Mouse (Mus musculus) MEL (cell line): ENCODE data around the gene Gm17402. TPM values are rescaled to one million over a fixed set of nuclear protein-coding genes. Genes with fewer than 3 reads are reported as not detected.

Source experiments
- DNase-seq: peaks from one replicate; pipeline ENCODE4 v3.0.0; 2011; ENCODE audit warnings: low read depth, low spot score
- H3K27ac ChIP-seq: 2 replicates; pipeline ENCODE4 v1.5.1; 2012; ENCODE audit warnings: low read depth, mild to moderate bottlenecking, control low read depth, low read length, moderate library complexity; ENCODE audit not compliant: control insufficient read depth
- H3K27me3 ChIP-seq, 2 experiments: fragments of 150-350 bp in 1 of 2; sonication (generic) in 1 of 2; 2 replicates each; pipeline ENCODE4 v1.6.1; 2012; ENCODE audit warnings: low read length in 2 of 2, mild to moderate bottlenecking in 2 of 2, improper control_type of control experiment in 1 of 2, moderate library complexity in 1 of 2; ENCODE audit not compliant: insufficient read depth in 2 of 2, control insufficient read depth in 1 of 2
- H3K36me3 ChIP-seq, 2 experiments: 2 replicates each; pipeline ENCODE4 v1.6.1; 2012 to 2014; ENCODE audit warnings: low read length in 2 of 2, improper control_type of control experiment in 1 of 2, inconsistent platforms in 1 of 2, mild to moderate bottlenecking in 1 of 2; ENCODE audit not compliant: insufficient read depth in 2 of 2, control insufficient read depth in 1 of 2
- H3K4me1 ChIP-seq, 2 experiments: fragments of 150-350 bp in 1 of 2; sonication (generic) in 1 of 2; 2 replicates each; pipeline ENCODE4 v1.6.1; 2012; ENCODE audit warnings: low read length in 2 of 2, improper control_type of control experiment in 1 of 2, mild to moderate bottlenecking in 1 of 2; ENCODE audit not compliant: insufficient read depth in 2 of 2, control insufficient read depth in 1 of 2
- H3K4me3 ChIP-seq, 2 experiments: fragments of 150-350 bp in 1 of 2; sonication (generic) in 1 of 2; 2 replicates each; pipeline ENCODE4 v1.5.1; 2012; ENCODE audit warnings: low read depth in 2 of 2, low read length in 2 of 2, mild to moderate bottlenecking in 2 of 2, moderate library complexity in 2 of 2, control low read depth in 1 of 2, improper control_type of control experiment in 1 of 2; ENCODE audit not compliant: control insufficient read depth in 1 of 2, insufficient read depth in 1 of 2
- H3K79me2 ChIP-seq: 2 replicates; pipeline ENCODE4 v1.6.1; 2012; ENCODE audit warnings: mild to moderate bottlenecking, low read length, moderate library complexity; ENCODE audit not compliant: control insufficient read depth, poor library complexity, insufficient read depth
- H3K9ac ChIP-seq: 2 replicates; pipeline ENCODE4 v1.6.1; 2012; ENCODE audit warnings: low read depth, mild to moderate bottlenecking, control low read depth, low read length, moderate library complexity; ENCODE audit not compliant: control insufficient read depth, poor library complexity, severe bottlenecking
- H3K9me3 ChIP-seq: fragments of 150-350 bp; sonication (generic); replicated peaks from 2 replicates; pipeline ENCODE4 v1.6.1; 2012; ENCODE audit warnings: mild to moderate bottlenecking, low read length, improper control_type of control experiment, moderate library complexity; ENCODE audit not compliant: insufficient read depth
- CHD2 ChIP-seq: IDR thresholded peaks from 2 replicates; pipeline ENCODE4 v1.6.1; 2011; ENCODE audit warnings: low read length, improper control_type of control experiment
- CTCF ChIP-seq, 3 experiments: IDR thresholded peaks in 2 of 3; conservative IDR thresholded peaks in 1 of 3; 2 replicates each; pipeline ENCODE4 v1.5.1; 2011 to 2012; ENCODE audit warnings: low read length in 3 of 3, low read depth in 2 of 3, mild to moderate bottlenecking in 2 of 3, improper control_type of control experiment in 1 of 3, inconsistent platforms in 1 of 3, mixed read lengths in 1 of 3, moderate library complexity in 1 of 3; ENCODE audit not compliant: control insufficient read depth in 1 of 3, insufficient read depth in 1 of 3, poor library complexity in 1 of 3, severe bottlenecking in 1 of 3
- E2F4 ChIP-seq: IDR thresholded peaks from 2 replicates; pipeline ENCODE4 v1.6.1; 2011; ENCODE audit warnings: low read depth, low read length, improper control_type of control experiment, borderline replicate concordance
- ETS1 ChIP-seq: IDR thresholded peaks from 2 replicates; pipeline ENCODE4 v1.6.1; 2012; ENCODE audit warnings: low read depth, mild to moderate bottlenecking, inconsistent platforms, low read length, improper control_type of control experiment, moderate library complexity
- GATA1 ChIP-seq: IDR thresholded peaks from 2 replicates; pipeline ENCODE4 v1.6.1; 2011; ENCODE audit warnings: low read depth, low read length, improper control_type of control experiment
- HCFC1 ChIP-seq: IDR thresholded peaks from 2 replicates; pipeline ENCODE4 v1.6.1; 2012; ENCODE audit warnings: low read depth, mild to moderate bottlenecking, inconsistent platforms, low read length, improper control_type of control experiment, moderate library complexity
- JUND ChIP-seq: IDR thresholded peaks from 2 replicates; pipeline ENCODE4 v1.6.1; 2011; ENCODE audit warnings: low read depth, mild to moderate bottlenecking, improper control_type of control experiment, low read length
- MXI1 ChIP-seq: IDR thresholded peaks from 2 replicates; pipeline ENCODE4 v1.6.1; 2011; ENCODE audit warnings: mild to moderate bottlenecking, low read depth, low read length, improper control_type of control experiment
- MYB ChIP-seq: IDR thresholded peaks from 2 replicates; pipeline ENCODE4 v1.6.1; 2011; ENCODE audit warnings: mild to moderate bottlenecking, low read depth, low read length, improper control_type of control experiment
- MYC ChIP-seq: IDR thresholded peaks from 2 replicates; pipeline ENCODE4 v1.6.1; 2011; ENCODE audit warnings: low read depth, mild to moderate bottlenecking, low read length, improper control_type of control experiment, moderate library complexity
- NRF1 ChIP-seq: IDR thresholded peaks from 2 replicates; pipeline ENCODE4 v1.6.1; 2014; ENCODE audit warnings: low read depth, mild to moderate bottlenecking, inconsistent platforms, low read length, improper control_type of control experiment, moderate library complexity; ENCODE audit not compliant: poor library complexity, insufficient read depth, severe bottlenecking
- POLR2AphosphoS5 ChIP-seq: IDR thresholded peaks from 2 replicates; pipeline ENCODE4 v1.6.1; 2012; ENCODE audit warnings: low read depth, borderline replicate concordance, mild to moderate bottlenecking, inconsistent platforms, low read length, moderate library complexity, mixed read lengths
- RAD21 ChIP-seq: IDR thresholded peaks from 2 replicates; pipeline ENCODE4 v1.6.1; 2011; ENCODE audit warnings: mild to moderate bottlenecking, low read depth, low read length, improper control_type of control experiment
- RCOR1 ChIP-seq: IDR thresholded peaks from 2 replicates; pipeline ENCODE4 v1.6.1; 2012; ENCODE audit warnings: low read depth, mild to moderate bottlenecking, inconsistent platforms, low read length, improper control_type of control experiment
- SIN3A ChIP-seq: IDR thresholded peaks from 2 replicates; pipeline ENCODE4 v1.6.1; 2012; ENCODE audit warnings: low read length, improper control_type of control experiment, inconsistent platforms
- SMC3 ChIP-seq: IDR thresholded peaks from 2 replicates; pipeline ENCODE4 v1.6.1; 2011; ENCODE audit warnings: low read depth, low read length, improper control_type of control experiment
- TAL1 ChIP-seq: IDR thresholded peaks from 2 replicates; pipeline ENCODE4 v1.6.1; 2012; ENCODE audit warnings: mild to moderate bottlenecking, inconsistent platforms, low read length, moderate library complexity, mixed read lengths
- USF1 ChIP-seq: IDR thresholded peaks from 2 replicates; pipeline ENCODE4 v1.6.1; 2014; ENCODE audit warnings: low read depth, mild to moderate bottlenecking, inconsistent platforms, low read length, improper control_type of control experiment, moderate library complexity
- USF2 ChIP-seq, 2 experiments: IDR thresholded peaks; 2 replicates each; pipeline ENCODE4 v1.6.1; 2011 to 2012; ENCODE audit warnings: improper control_type of control experiment in 2 of 2, low read length in 2 of 2, borderline replicate concordance in 1 of 2, inconsistent platforms in 1 of 2, low read depth in 1 of 2, mild to moderate bottlenecking in 1 of 2; ENCODE audit not compliant: insufficient read depth in 1 of 2
- ZC3H11A ChIP-seq: IDR thresholded peaks from 2 replicates; pipeline ENCODE4 v1.6.1; 2012; ENCODE audit warnings: low read depth, mild to moderate bottlenecking, inconsistent platforms, low read length, improper control_type of control experiment
- polyA plus RNA-seq, 2 experiments: library from polyadenylated mRNA; stranded (reverse) in 1 of 2; unstranded in 1 of 2; fragments of >175 nt in 1 of 2; fragments of >200 nt in 1 of 2; gene quantifications; 2 replicates each; pipeline versions ENCODE4 v1.2.1 to v1.2.4; 2012; ENCODE audit warnings: low replicate concordance in 2 of 2, low read depth in 1 of 2; ENCODE audit not compliant: insufficient read length in 2 of 2, insufficient read depth in 1 of 2, missing spikeins in 1 of 2
- total RNA-seq: library from RNA; depleted of rRNA; stranded (reverse); fragments of 300-350 nt; gene quantifications from 2 replicates; pipeline ENCODE4 v1.2.3, GENCODE M21; 2012

The Gm17402 gene
- total and polyA plus RNA-seq, 3 experiments, result not detected

DNA sequence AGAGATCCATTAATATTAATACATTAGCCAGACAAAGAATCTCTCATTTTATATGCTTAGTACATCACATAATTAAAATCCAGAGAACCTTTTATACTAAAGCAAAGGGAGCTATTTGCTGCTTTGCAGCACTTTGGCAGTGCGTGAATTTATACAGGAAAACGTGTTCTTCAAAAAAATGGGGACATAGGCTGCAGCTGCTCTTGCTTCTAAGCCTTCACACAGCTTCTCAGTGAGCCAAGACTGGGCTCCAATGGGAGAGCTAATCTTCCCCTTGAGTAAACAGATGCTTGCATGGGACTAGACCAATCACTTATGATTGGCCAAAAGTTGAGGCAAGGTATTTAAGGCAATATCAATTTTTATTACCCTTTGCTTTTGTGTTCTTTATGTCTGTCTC is 28.3 kb downstream of the Gm17402 start:
- no peaks in the 10 kb centered on the region for H3K79me2 ChIP-seq

DNA sequence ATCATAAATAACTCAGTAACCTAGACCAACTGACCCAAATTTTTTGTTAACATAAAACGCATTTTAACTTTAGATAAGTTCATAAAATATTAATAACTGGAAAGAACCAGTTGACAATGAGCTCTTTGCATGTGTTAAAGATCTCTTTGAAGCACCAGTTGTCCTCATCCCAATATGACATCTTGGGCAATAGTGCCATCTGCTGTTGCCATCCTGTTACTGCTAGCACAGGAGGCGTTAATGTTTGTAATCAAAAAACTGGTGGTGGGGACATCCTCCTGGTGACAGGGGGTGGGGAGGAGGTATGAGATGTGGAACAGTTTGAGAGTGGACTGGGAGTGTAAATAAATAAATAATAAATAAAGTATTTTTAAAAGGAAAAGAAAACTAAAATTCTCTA is 30.4 kb downstream of the Gm17402 start:
- peak; percentile 76 for DNase-seq
- Histone ChIP-seq H3K9ac (no peak overlapping the region), H3K4me1 (no peaks in the 10 kb centered on the region)

More for the DNA sequence above, 28.3 kb downstream of the Gm17402 start:
- H3K36me3 ChIP-seq, result no peaks in the 10 kb centered on the region
- DNase-seq, result no peak
- H3K4me1 ChIP-seq, result no peaks in the 10 kb centered on the region
- H3K27me3 ChIP-seq, result no peaks in the 10 kb centered on the region
- H3K9ac ChIP-seq, result no peak overlapping the region
- no peak for TF ChIP-seq CHD2
- TF ChIP-seq ZC3H11A, result no peak
- TF ChIP-seq TAL1, result no peak
- TF ChIP-seq HCFC1, result no peak
- no peak for TF ChIP-seq SIN3A
- TF ChIP-seq ETS1, result no peak
- no peak for TF ChIP-seq GATA1
- TF ChIP-seq USF1, result no peak
- TF ChIP-seq POLR2AphosphoS5, result no peak
- TF ChIP-seq NRF1, result no peak
- no peak overlapping the region for H3K27ac ChIP-seq
- no peak overlapping the region for H3K4me3 ChIP-seq
- no peaks in the 10 kb centered on the region for H3K9me3 ChIP-seq

DNA sequence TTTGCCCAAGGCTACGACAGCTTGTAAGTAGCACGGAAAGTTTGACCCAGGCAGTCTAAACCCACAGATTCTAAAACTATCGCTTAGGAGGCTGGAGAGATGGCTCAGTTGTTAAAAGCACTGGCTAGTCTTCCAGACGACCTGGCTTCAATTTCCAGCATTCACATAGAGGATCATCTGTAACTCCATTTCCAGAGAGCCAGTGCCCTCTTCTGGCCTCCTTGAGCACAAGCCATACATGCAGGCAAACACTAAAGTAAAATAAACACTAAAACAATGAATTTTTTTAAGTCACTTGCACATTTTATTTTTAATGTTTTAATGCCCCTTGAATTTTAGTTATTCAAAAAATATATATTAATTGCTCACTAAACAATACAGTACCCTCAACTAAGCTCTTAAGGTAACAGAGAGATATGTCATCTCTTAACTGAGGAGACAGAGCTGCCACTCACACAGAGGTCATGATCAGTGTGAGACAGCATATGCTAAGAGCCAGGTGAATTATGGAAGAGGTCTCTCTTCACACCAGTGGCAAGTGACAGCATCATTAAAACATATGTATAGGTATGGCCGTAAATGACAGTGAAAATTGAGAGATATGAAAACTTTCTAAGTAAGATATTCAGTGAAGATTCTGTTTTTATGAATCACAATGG is 31.8 kb downstream of the Gm17402 start:
- TF ChIP-seq SMC3, result peak; percentile 65
- no peak for TF ChIP-seq MYB
- TF ChIP-seq CTCF (IDR thresholded peaks at IDR 0.05 in 2 of 3, conservative IDR thresholded peaks at IDR 0.05 in 1 of 3; ENCODE audit: control insufficient read depth in 1 of 3, insufficient read depth in 1 of 3, low read depth in 2 of 3, low read length in 3 of 3, poor library complexity in 1 of 3, severe bottlenecking in 1 of 3), result peak; percentile 17 to 61 (median 50); a peak in 3 of 6 replicates
- no peak for TF ChIP-seq MYC
- TF ChIP-seq ZC3H11A, result peak; percentile 19; the same call in 1 of the 2 replicates
- TF ChIP-seq RCOR1, result no peak
- TF ChIP-seq USF2 (IDR thresholded peaks at IDR 0.05; ENCODE audit: borderline replicate concordance in 1 of 2, insufficient read depth in 1 of 2, low read depth in 1 of 2, low read length in 2 of 2), result no peak
- TF ChIP-seq RAD21, result peak; percentile 71
- no peak for TF ChIP-seq MXI1
- TF ChIP-seq E2F4, result no peak
- no peak for TF ChIP-seq POLR2AphosphoS5
- H3K9ac ChIP-seq, result no peak overlapping the region
- no peaks in the 10 kb centered on the region for H3K9me3 ChIP-seq
- H3K27me3 ChIP-seq, result no peaks in the 10 kb centered on the region
- no peaks in the 10 kb centered on the region for H3K79me2 ChIP-seq
- no peaks in the 10 kb centered on the region; a peak in 1 of 4 replicates for H3K4me1 ChIP-seq
- H3K4me3 ChIP-seq, result no peak overlapping the region
- H3K36me3 ChIP-seq, result peaks cover 0 to 2% of the 10 kb centered on the region in 2 experiments; a peak in 1 of 4 replicates
- peak; percentile 50 for DNase-seq
- H3K27ac ChIP-seq, result no peak overlapping the region

More for the DNA sequence above, 30.4 kb downstream of the Gm17402 start:
- TF ChIP-seq JUND (no peak), RAD21 (peak; percentile 95), ZC3H11A (peak; percentile 78), SMC3 (peak; percentile 92), CTCF (IDR thresholded peaks at IDR 0.05 in 2 of 3, conservative IDR thresholded peaks at IDR 0.05 in 1 of 3; ENCODE audit: control insufficient read depth in 1 of 3, insufficient read depth in 1 of 3, low read depth in 2 of 3, low read length in 3 of 3, poor library complexity in 1 of 3, severe bottlenecking in 1 of 3) (peak; percentile 73 to 94 (median 74))
- TF ChIP-seq, all 39 proteins: peak for 4
- Histone ChIP-seq H3K4me3 (no peak overlapping the region), H3K36me3 (peaks cover 0 to 2% of the 10 kb centered on the region in 2 experiments; a peak in 1 of 4 replicates), H3K9me3 (no peaks in the 10 kb centered on the region), H3K27ac (no peak overlapping the region), H3K27me3 (no peaks in the 10 kb centered on the region), H3K79me2 (no peaks in the 10 kb centered on the region)
